ENCODE assay signal across 8 mouse cellular contexts in genomic region chr13:98504661-98505488, GRCm38 (mm10). TPM values are rescaled to one million over a fixed set of nuclear protein-coding genes. Genes with fewer than 3 reads are reported as not detected.
DNase-seq lines count a peak whose midpoint lies in the region; ATAC-seq lines count a peak whose summit lies in the region.

No protein-coding gene starts in this region.

- ATAC-seq in granulocyte monocyte progenitor cell, adult 5-6 weeks (replicated peaks; ENCODE audit: poor library complexity, severe bottlenecking), result peak; percentile 52
- ATAC-seq in neural tube, embryonic 12.5 days (ENCODE audit: low FRiP score, low read depth), result peak; percentile 56

- no peaks in the 10 kb centered on the region for H3K36me3 ChIP-seq in neural tube, embryonic 12.5 days

- DNase-seq in adrenal gland, adult (ENCODE audit: inconsistent age in 2 of 2, low spot score in 1 of 2), result peak; percentile 10 to 46
- DNase-seq in adrenal gland, adult 8-10 months, result no peak
- DNase-seq in adrenal gland, postnatal 10 days, result peak; percentile 31
- peak; percentile 48 to 62 for DNase-seq in kidney, postnatal 4 days
- DNase-seq in right cerebral cortex, postnatal 10 days (ENCODE audit: low spot score in 2 of 2), result no peak
- DNase-seq in right cerebral cortex, adult 18-20 months, result no peak

- peaks cover 24% of the 10 kb centered on the region for H3K4me1 ChIP-seq in neural tube, embryonic 12.5 days

- H3K4me2 ChIP-seq in neural tube, embryonic 12.5 days (replicated peaks), result peak overlapping the region; percentile 80

- no peak overlapping the region for H3K27ac ChIP-seq in neural tube, embryonic 12.5 days

- peak overlapping the region; percentile 35 for H3K4me3 ChIP-seq in neural tube, embryonic 12.5 days

- H3K9me3 ChIP-seq in neural tube, embryonic 12.5 days, result no peaks in the 10 kb centered on the region

- WGBS in neural tube, embryonic 12.5 days, result 1% methylated on average over 49 of the region's 51 CpGs

- H3K9ac ChIP-seq in neural tube, embryonic 12.5 days, result peak overlapping the region; percentile 35; the same call in 1 of the 2 replicates

- peaks cover 78% of the 10 kb centered on the region for H3K27me3 ChIP-seq in neural tube, embryonic 12.5 days (replicated peaks)

RNA-seq across cellular contexts. Expression of gene Gm10320, which starts 13.1 kb away (rescaled TPM):
- total RNA-seq in adrenal gland, adult 8-10 months (2022), result under 1 TPM in 2 of 4 experiments, not detected in 2; 0.65 to 0.80 TPM
- total RNA-seq in adrenal gland, postnatal 10 days (2021), result under 1 TPM in 1 of 2 experiments, not detected in 1; 0.75 TPM
- total RNA-seq in granulocyte monocyte progenitor cell, adult 5-6 weeks (2014; fragmentation: Nextera tagmentation), result 2.2 and 5.0 TPM in 2 replicates
- total RNA-seq in granulocyte monocyte progenitor cell, adult 5-6 weeks (2017), result 2.2 and 3.5 TPM in 2 replicates
- 0.65 and 1.0 TPM in 2 replicates for polyA plus RNA-seq in neural tube, embryonic 12.5 days (2016; fragmentation: Nextera tagmentation; extraction: Ambion mirVana)

Comparison
In these comparisons a context has a peak if more than half of its experiments do, and no peak if none do; other contexts are left out.
1. DNase-seq: peak in adrenal gland, adult (2 of 2), adrenal gland, postnatal 10 days (single experiment) and kidney, postnatal 4 days (2 of 2); none in adrenal gland, adult 8-10 months (single experiment), right cerebral cortex, postnatal 10 days (0 of 2) and right cerebral cortex, adult 18-20 months (single experiment).